Mouse (Mus musculus): ENCODE data around the gene Taar2.

Gene Taar2

DNA sequence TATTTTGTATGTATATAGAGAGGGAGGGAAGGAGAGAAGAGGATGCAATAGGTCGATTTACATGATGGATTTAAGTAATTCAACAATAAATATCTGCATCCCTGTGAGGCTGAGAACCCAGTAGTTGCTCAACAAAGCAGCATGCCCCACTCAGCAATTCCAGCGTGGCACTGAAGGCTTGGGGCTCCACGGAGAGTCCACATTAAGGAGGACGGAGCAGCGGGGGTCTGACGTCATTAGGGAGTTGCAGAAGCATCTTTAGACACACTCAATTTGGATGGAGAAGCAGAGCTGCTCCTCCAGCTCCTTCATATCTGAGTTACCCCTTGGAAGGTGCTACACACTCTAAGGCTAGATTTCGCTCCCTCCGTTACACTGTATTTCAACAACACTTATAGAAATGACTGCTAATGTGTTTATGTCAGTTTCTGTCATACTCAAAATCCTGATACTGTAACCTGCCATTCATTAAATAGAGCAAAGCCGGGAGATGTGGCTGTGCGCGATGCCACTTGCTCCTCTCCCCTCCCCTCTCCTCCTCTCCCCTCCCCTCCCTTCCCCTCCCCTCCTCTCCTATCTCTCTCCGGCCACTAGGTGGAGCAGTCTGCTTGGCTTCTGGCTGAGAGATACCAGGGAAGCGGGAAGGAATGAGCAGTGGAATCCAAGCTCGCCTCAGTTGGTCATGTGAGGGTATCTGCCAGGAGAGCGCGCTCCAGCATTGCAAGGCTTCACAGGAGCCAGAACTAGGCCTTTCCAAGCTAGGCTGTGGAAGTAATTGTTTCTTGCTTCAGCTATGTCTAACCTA lies 40.7 kb downstream of the Taar2 start:
- DNase-seq (ENCODE audit: low read depth, low spot score) = peak; percentile 37

- DNase-seq (ENCODE audit: low read depth, low spot score) = no peak
Observed at GRCm38 (mm10) chr10:23985546-23985945, 47.2 kb downstream of the Taar2 start, which contains the start of gene Taar6. TSS of gene Taar6 (minus strand) at chr10:23985646.

DNA sequence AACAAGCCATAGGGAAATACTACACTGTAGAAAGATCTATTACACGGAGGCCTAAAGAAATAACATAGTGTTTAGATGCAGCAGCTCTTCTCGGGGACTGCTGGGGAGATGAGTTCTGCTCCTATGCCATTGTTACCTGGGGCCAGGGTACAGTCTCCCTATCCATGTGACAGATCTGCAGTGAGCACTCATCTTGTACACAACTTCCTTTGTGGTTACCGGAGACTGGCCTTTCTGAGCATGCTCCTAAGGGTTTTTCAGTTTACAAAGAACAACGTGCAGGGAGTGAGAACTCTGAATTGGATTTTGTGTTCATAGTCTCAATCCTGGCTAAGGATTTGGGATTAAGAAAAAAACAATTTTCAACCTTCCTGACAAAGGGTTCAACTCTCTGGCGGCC lies 48.0 kb downstream of the Taar2 start:
- DNase-seq (ENCODE audit: low read depth, low spot score) = no peak

Measured in CD4-positive, CD25-positive, alpha-beta regulatory T cell, adult 2 months (primary cell).